Mouse (Mus musculus): ENCODE data around the gene Sppl2b.
"Not testable (repeated sequence)": the region's sequence is repeated elsewhere in the genome, so short reads cannot be mapped to it uniquely, and the experiment has no call there.

Sppl2b gene

DNA sequence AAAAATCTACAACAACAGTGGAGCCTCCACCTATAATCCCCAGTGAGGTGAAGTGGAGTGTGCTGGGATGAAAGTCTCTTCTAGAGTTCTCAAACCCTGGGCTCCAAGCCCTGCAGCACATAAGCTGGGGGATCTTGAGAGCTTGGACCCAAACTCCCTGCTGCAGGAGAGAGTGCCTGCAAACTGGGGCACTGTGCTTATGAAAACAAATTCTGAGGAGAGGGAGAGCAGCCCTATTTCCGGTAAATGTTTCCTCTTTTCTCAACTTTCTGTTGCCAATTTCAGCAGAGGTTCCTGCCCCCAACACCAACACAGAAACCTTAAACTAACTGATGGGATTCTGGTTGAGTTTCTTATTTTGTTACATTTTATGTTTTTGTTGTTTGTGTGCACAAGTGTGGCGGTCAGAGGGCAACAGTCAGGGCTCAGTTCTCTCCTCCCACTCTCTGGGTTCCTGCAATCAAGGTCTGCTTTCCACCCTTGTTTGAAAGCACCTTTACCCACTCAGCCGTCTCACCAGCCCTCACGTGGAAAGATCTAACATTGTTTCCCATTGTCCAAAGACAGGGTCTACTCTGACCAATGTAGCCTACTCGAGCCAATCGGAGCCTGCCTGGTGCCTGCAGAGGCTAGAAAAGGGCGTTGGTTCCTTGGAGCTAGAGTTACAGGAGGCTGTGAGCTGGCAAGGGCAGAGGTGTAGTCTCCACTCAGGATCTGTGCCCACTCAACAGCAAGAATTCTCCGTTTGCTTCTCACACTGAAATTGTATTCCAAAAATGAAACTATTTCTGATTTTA lies 31.0 kb upstream of the Sppl2b start:
- in situ Hi-C loops (cut with MboI, MseI), result loop anchor here (5.0 kb wide), 1 partner anchor 53 kb away; no protein-coding TSS in a partner anchor

DNA sequence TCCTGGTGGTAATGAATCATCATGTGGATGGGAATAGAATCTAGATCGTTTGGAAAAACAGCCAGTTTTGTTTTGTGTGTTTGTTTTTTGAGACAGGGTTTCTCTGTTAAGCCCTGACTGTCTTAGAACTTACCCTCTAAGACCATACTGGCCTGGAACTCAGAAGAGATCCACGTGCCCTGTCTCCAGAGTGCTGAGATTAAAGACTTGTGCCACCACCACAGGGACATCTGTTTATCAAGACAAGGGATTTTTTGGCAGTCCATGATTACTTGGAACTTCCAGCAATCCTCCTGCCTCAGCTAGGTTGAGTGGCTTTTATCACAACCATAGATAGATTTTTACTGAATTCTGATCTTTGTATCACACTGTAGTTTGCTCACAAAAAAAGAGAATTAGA lies 30.2 kb upstream of the Sppl2b start:
- in situ Hi-C loops (cut with MboI, MseI), result loop anchor here (5.0 kb wide), 1 partner anchor 52 kb away; no protein-coding TSS in a partner anchor

DNA sequence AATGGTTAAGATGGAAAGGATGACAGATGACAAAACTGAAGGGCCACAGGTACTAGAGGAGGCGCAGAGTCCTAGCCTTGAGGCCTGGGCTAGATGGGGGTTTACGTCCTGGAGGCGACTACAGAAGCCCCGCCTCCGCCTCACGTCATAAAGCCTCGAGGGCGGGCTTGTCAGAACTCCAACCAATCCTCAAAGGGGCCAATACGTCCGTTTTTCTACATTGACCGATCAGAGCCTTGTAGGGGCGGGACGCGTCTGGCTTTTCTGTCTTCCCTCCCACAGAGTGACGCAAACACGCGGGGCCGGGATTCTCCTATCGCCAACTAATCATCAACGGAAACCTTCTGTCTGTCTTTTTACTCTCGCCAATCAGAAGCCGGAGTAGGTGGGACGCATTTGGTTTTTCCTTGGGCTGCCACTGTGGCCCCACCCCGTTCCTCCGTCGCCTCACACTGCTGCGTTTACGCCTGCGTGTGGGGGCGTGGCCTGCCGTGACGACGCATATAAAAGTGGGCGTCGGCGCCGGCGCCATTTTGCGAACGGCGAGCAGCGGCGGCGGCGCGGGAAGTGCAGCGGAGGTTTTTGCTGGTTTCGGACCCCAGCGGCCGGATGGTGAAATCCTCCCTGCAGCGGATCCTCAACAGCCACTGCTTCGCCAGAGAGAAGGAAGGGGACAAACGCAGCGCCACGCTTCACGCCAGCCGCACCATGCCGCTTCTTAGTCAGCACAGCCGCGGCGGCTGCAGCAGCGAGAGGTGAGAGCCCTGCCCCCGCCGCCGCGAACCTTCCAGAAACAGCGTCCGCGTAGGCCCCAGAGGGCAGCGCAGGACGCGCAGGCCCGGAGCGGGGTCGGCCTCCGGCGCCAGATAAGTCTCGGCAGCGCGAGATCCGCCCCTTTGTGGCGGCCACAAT lies 28.7 kb upstream of the Sppl2b start, which contains the start of gene Oaz1:
TSS of gene Oaz1 (plus strand) at position 506 of the 912 bp plus-strand sequence.
- in situ Hi-C loops (cut with MboI, MseI), result no loop called here

DNA sequence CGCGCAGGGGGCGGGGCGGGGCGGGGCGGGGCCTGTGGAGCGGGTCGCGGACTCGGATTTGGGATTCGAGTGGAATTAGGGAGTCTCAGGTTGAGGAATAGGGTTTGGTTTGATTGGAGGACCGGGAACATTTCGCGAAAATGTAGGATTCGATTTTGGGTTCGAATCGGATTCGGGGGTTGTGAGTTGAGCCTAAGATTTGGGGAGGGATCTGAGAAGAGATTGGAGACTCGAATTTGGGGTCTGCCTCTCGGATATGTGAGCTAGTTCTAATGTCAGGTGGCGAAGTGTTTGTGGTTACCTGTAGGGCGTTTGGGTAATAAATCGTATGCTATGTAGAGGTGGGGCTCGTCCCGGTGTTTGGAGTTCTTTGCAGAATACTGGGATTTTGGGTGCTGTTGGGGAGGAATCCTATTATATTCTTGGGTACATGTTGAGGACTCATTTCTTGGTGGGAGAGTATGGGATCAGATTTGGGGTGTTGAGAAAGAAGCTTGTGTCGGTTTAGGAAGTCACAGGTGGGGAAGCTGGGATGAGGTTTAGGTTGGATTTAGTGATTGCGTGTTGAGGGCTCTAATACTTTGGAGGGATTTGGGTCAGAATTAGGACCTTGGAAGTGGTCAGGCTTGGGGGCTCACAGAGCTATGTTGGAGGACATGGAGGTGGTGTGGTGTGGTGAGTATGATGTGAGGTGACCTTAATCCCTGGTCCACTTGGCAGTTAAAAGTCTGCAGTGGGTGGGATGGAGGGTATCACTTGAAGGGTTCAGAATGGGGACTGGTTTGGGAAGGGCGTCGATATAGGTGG lies 27.8 kb upstream of the Sppl2b start:
- in situ Hi-C loops (cut with MboI, MseI), result no loop called here

DNA sequence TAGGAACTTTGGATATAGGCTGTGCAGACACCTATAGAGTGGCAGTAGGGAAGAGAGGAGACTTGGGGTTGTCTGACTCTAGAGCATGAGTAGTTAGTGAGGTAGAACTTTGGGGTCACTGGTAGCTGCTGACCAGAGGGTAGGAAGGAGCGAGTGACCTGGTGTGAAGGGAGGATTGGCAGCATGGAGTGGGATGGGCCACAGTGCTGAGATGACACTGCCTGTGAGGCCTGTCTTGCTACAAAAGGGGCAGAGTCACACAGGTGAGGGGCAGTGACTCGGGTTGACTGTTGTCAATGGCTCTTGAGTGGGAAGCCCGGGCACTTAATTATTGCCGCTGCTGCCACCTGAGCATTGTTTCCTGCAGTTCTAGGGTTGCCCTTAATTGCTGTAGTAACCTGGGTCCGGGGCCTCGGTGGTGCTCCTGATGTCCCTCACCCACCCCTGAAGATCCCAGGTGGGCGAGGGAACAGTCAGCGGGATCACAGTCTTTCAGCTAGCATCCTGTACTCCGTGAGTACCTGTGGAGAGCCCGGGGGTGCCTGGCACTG lies 27.1 kb upstream of the Sppl2b start:
- in situ Hi-C loops (cut with MboI, MseI), result no loop called here

DNA sequence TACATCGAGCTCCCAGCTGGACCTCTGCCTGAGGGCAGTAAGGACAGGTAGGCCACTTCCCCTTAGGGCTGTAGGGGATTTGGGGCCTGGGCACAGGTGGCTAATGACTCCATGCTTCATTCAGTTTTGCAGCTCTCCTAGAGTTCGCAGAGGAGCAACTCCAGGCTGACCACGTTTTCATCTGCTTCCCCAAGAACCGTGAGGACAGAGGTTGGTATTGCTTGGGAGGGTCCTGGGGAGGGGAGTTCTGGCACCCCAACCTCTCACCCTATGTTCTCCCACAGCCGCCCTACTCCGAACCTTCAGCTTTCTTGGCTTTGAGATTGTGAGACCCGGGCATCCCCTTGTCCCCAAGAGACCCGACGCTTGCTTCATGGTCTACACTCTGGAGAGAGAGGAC lies 26.5 kb upstream of the Sppl2b start:
- in situ Hi-C loops (cut with MboI, MseI), result not testable (repeated sequence)

DNA sequence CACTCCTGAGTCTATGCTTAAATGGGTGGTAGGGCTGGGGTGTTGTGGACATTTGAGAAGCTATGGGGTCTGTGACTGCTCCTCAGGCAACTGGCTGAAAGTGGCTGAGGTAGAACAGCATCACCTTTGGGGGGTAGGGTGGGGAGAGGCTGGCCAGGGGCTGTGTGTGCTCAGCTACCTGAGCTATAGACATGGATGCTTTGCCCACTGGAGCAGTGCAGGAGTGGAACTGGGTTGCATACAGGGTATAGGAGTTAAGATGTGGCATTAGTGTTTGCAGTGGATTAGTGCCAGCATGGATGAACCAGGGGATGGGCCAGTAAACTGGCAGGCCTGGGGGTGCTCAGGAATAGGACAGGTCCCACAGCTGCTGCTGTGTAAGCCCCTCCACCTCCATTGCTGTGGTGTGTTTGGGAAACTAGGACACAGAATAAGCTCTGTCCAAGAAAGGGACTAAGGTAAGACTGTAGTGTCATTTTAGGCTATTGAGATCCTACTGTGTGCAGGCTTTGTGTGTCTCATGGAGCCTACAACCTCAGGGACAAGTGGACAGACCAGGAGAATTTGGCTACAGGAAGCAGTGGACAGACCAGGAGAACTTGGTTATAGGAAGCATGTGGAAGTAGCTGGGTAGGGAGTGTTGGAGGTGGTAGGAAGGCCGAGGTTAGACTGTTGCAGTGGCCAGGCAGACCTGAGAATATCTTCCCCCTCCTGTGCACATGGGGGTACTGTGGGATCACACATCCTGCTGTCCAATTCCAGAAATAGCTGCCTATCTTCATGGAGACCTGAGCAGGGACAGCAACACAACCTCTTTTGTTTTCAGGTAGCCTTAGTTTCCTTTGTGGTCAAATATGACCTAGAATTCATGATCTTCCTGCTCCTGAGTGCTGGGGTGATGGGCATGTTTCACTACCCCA lies 25.5 kb upstream of the Sppl2b start:
- in situ Hi-C loops (cut with MboI, MseI), result no loop called here

DNA sequence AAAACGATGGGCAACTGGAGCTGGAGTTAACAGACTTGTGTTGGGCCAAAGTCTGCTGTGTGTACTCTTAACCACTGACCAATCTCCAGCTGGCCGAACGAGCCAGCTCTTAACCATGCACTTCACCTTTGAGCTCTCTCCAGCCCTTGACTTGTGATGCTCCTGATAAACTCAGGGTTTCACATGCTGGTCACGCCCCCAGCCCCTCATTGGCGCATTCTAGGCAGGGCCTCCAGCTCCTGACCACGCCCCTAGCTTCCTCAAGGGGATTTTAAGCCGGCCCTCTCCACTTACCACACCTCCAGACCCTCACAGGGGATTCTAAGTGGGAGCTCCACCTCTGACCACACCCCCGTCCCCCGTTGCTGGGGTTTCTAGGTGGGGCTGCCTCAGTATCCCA lies 23.9 kb upstream of the Sppl2b start:
- in situ Hi-C loops (cut with MboI, MseI), result no loop called here

DNA sequence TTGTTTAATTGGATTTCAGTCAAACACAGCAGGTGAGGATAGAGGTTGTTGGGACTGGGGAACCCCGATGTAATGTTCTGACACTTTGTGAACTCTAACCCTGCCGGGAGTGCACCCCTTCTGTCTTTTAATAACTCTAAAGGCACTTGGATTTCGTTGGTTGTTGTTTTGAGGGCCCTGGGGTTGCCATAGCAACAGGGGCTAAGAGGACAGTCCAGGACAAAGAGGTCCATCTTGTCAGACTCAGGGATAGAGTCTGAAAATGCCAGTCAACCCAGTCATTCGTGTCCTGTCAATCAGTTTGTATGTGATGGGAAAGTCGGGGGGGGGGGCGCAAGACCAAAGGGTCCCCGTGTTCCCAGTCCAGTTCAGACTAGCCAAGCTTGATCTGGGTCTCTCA lies 22.3 kb upstream of the Sppl2b start:
- in situ Hi-C loops (cut with MboI, MseI), result no loop called here

DNA sequence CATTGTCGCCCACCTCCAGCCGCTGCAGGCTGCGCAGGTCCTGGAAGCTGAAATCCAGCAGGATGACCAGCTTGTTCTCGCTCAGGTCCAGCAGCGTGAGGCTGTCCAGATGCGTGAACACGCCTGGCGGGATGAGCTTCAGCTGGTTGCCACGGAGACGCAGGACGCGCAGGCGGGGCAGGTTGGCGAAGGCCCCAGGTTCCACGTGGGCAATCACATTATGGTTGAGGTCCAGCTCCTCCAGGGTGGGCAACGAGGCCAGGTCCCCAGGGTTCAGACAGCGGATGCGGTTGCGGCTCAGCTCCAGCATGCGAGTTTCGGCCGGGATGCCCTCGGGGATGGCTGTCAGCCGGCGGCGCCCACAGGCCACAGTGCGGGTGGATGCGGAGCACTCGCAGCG lies 19.5 kb upstream of the Sppl2b start:
- in situ Hi-C loops (cut with MboI, MseI), result no loop called here

DNA sequence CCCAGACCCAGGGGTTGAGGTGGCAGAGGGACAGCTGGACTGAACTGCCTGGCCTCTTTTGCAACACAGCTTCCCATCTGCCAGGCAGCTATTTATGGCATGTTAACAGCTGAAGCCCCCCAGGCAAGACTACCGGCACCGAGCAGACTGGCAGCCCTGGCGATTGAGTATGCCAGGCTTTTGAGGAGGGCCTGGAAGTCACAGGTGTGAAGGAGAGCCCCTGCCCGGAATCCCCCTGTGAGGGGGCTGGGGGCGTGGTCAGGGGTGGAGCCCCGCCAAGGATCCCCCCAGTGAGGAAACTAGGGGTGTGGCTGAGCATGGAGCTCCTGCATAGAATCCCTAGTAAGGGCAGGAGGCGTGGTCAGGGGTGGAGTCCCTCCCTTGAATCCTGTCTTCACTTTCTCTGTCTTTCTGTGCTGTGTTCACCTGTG lies 18.1 kb upstream of the Sppl2b start:
- in situ Hi-C loops (cut with MboI, MseI), result no loop called here

DNA sequence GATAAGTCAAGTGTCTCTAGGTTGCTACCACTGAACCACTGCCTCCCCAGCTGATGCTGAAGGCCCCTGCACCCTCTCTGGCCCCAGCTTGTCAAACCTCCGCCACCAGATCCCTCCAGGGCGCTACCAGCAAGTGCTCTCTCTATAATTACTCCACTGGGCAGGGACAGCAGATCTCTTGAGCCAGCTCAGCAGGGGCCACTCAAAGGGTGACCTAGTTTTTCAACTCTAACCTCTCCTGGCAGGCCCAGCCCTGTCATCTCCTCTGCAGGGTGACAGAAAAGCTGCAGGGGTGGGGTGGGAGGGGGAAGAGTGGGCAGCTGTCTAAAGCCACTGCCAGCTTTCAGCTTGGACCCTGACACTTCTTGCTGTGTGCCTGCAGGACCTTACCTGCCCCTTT lies 17.2 kb upstream of the Sppl2b start:
- in situ Hi-C loops (cut with MboI, MseI), result no loop called here

DNA sequence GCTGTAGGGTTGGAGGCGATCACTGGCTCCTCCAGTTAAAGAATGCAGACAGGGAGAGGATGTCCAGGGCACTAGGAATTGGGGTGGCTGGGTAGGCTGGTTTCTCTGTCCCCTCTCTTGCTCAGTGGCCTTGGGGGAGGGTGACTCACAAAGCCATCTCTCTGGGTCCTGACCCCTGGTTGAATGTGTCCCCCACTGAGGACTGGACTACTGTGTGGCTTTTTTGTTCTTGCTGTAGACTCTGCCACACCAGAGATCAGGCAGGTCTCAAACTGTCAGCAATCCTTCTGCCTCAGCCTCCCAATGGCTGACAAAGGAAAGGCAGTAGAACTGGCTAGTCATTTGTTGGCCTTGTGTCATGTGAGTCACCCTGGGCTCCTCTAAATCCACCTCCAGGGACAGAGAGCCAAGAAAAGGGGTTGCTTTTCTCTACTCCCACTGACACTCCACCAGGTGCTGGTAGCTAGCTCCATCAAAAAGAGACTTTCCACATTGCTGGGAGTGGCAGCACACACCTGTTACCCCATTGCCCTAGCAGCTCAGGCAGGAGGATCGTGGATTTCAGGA lies 16.6 kb upstream of the Sppl2b start:
- in situ Hi-C loops (cut with MboI, MseI), result no loop called here

DNA sequence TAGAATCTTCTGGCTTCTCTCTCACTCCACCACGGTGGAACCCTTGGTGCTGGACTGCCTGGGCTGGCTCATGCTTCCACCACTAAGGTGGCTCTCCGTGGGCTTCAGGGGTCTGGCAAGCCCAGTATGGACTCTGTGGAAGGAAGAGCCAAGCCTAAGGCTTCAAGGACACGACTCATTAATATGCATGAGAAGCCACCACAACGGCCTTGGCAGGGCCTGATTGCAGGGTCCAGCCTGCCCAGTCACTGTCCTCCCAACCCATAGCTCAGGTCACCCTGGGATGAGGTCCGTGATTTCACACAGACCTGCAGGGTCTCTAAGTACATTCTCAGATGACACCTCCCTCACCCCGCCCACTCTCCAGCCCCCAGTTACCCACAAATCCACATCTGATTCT lies 15.2 kb upstream of the Sppl2b start:
- in situ Hi-C loops (cut with MboI, MseI), result no loop called here

DNA sequence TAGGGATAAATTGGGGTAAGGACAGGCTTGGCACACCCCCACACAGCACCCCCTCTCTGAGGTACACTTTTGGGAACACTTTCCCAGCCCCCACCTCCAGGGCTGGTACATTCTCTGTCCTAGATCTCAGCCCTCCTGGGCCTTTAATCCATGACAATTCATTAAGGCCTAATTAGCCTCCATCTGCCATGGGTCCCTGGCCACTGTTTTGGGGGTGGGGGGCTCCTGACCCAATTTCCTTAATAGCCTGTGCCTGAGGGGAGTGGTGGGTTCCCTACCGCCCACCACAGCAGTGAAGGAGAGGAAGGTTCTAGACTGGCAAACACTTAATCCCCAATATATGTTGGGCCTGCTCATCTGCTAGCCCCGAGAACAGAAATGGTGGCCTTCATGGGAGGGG lies 13.4 kb upstream of the Sppl2b start:
- in situ Hi-C loops (cut with MboI, MseI), result no loop called here

DNA sequence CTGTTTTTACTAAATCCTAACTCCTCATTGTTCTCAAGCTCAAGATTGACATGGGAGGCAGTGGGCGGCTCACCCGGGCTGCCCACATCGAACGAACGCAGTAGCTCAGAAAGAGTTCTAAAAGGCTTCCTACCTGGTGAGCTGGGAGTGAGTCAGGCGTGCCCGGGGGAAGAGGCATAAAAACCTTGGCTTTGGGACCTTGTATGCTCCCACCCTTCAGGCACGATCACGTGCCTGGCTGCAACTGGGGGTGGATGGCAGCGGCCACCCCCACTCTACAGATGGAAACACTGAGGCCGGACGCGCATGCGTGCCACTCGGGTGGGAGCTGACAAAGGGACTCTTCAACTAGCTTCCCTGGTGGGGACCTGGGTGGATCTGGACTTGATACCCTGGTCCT lies 12.7 kb upstream of the Sppl2b start:
- in situ Hi-C loops (cut with MboI, MseI), result no loop called here

DNA sequence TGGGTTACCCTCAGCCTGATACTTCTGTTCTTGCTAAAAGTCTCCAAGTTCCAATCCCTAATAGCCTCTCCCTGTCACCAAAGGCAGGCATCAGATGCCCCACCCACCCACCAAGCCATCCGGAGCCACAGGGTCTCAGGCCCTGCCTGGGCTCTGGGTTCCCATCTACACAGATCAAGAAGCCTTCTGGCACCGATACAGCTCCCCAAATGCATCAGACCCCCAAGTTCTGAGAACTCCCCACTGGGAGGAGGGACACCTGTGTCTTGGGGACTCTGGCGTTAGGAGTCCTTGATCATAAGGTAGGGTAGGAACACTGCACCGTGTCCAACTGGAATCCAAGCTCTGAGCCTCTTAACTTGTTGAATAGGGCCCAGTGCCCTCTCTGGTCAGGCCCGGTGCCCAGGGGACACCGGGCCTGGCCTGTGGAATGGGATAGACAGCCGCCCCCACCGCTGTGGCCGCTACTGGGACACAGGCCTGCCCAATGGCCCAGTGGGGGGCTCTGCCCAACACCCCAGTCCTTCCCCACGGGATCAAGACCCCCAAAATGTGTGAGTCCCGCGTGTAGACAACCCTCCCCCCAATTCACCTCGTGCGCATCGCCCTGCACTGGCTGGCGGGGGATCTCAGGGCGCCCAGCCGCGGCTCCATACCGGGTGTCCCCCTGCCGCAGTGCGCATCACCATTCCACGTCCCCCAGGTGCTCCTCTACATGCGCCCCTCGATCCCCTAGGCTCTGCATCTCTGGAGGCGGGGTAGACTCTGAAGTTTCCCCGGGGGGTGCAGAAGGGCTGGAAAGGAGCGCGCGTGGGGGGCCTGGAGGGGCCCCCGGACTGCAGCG lies 11.8 kb upstream of the Sppl2b start:
- in situ Hi-C loops (cut with MboI, MseI), result no loop called here

DNA sequence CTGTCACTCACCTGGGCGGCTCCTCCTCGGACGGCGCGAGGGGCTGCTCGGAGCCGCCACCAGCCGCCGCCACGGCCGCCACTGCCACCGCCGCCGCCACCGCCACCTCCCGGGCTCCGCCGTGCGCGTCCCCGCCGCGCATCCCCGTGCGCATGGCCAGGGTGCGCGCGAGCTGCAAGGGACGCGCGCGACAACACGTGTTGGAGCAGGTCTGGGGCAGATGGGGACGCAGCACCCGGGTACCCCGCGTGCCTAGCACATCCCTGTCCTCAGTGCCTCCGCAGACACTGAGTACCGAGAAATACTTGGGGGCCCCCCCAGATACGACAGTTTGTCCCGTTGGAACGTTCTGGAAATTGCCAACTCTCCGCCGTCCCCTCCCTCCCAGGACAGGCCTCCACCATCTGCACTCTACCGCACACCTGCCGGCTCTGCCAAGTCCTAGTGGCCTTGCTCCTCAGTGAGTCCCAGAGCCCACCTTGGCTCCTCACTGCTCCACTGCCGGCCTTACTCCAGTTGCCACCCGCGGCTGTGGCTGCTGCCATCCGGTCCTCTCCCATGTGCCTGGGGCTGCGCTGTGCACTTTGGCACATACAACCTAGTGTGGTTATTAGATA lies 11.0 kb upstream of the Sppl2b start, which contains the start of gene Lingo3:
TSS of gene Lingo3 (minus strand) at position 109 of the 617 bp plus-strand sequence.
- in situ Hi-C loops (cut with MboI, MseI), result no loop called here

All from T-helper 2 cell (primary cell).